Comparison of ENCODE assay signal across 13 mouse cellular contexts in the genomic region with DNA sequence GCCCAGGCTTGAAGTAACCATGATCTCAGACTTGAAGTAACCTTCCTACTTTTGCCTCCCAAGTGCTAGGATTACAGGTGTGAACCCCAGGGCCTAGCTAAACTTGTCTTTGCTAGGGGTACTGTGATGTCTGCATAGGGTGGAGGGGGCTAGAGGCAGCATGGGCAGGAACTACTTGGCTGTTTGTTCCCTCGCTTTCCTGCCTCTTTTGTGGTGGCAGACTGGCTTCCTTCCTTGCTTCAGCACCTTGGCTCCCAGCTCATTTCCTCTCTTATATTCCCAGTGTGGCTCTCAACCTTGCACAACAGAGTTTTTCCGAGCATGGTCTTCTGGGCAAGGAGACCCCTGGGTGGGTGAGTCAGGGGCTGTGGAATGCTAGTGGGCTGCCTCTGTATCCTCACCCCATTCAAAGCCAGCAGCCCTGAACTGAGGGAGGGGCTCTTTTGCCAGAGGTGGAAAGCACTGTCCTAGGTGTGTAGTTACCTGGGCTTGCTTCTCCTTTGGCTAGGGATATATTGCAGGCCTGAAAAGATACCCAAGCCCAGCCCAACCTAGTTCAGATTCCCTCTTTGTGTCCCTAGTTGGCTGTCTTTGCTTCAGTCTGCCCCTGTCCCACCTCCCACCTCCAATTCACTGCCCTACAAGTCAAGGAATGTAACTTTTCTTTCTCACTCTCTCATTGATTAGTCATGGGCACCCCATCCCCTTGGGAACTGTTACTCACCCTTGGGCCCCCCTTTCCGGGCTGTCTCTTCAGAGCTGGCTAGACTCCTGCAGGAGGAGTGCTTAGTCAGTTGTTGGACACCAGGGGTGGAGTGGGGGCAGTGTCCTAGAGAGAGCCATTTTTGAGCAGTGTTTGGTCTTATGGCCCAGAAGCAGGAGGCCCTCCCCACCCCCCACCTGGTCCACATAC. TPM values are rescaled to one million over a fixed set of nuclear protein-coding genes. Genes with fewer than 3 reads are reported as not detected.
A peak's percentile ranks its signal among the peaks of the same experiment; 100 is the strongest.
DNase-seq lines count a peak whose midpoint lies in the region; ATAC-seq and TF ChIP-seq lines count a peak whose summit lies in the region.
"Had no signal": no experiment of that assay in that cellular context is flagged by ENCODE, and none has a peak within 500 bp of the region (broad histone marks: within the 10 kb centered on the region; RNA-seq: fewer than 3 reads in every experiment).

No protein-coding gene starts in this region.

- no peak overlapping the region for H3K4me2 ChIP-seq in lung, embryonic 14.5 days
- no peak overlapping the region for H3K4me2 ChIP-seq in embryonic facial prominence, embryonic 14.5 days (ENCODE audit: low read depth, low read length)
- peak overlapping the region; percentile 61 for H3K4me2 ChIP-seq in myocyte (ENCODE audit: low read depth)

- no peaks in the 10 kb centered on the region for H3K36me3 ChIP-seq in lung, embryonic 14.5 days (ENCODE audit: insufficient read depth)
- H3K36me3 ChIP-seq in embryonic facial prominence, embryonic 14.5 days (ENCODE audit: control insufficient read depth, insufficient read depth, low read length): no peaks in the 10 kb centered on the region
- H3K36me3 ChIP-seq in myocyte (ENCODE audit: control insufficient read depth, insufficient read depth): no peaks in the 10 kb centered on the region

- no peak overlapping the region for H3ac ChIP-seq in myocyte (ENCODE audit: control insufficient read depth, insufficient read length)

- no peak overlapping the region for H3K4me3 ChIP-seq in lung, embryonic 14.5 days (ENCODE audit: low read depth, low read length)
- no peak overlapping the region for H3K4me3 ChIP-seq in embryonic facial prominence, embryonic 14.5 days (ENCODE audit: low read depth, low read length)
- H3K4me3 ChIP-seq in myocyte: no peak overlapping the region

- peak; percentile 29; the same call in 1 of the 2 replicates for ATAC-seq in lung, embryonic 14.5 days (ENCODE audit: insufficient read depth)
- ATAC-seq in embryonic facial prominence, embryonic 14.5 days (ENCODE audit: low read depth): no peak

- H3K9ac ChIP-seq in lung, embryonic 14.5 days: no peak overlapping the region
- no peak overlapping the region for H3K9ac ChIP-seq in embryonic facial prominence, embryonic 14.5 days (ENCODE audit: low read depth, low read length)

- H3K4me1 ChIP-seq in lung, embryonic 14.5 days (ENCODE audit: insufficient read depth): peaks cover 10% of the 10 kb centered on the region; the same call in 1 of the 2 replicates
- H3K4me1 ChIP-seq in embryonic facial prominence, embryonic 14.5 days (ENCODE audit: control insufficient read depth, insufficient read depth, low read length): peaks cover 14% of the 10 kb centered on the region; the same call in 1 of the 2 replicates

- peak overlapping the region; percentile 69; the same call in 1 of the 2 replicates for H3K27ac ChIP-seq in lung, embryonic 14.5 days (ENCODE audit: low read depth)
- H3K27ac ChIP-seq in embryonic facial prominence, embryonic 14.5 days (replicated peaks; ENCODE audit: low read depth, low read length): peak overlapping the region; percentile 44
- H3K27ac ChIP-seq: macrophage had no signal

- no peaks in the 10 kb centered on the region for H3K79me2 ChIP-seq in myocyte (ENCODE audit: control insufficient read depth, insufficient read depth)

- peak; percentile 94 for DNase-seq in heart, adult 11 months
- DNase-seq in heart, adult 18-20 months: no peak
- DNase-seq in lung, embryonic 14.5 days: no peak
- DNase-seq in lung, postnatal 14 days: no peak
- no peak for DNase-seq in embryonic facial prominence, embryonic 14.5 days (ENCODE audit: low spot score)
- DNase-seq in thymus, postnatal 14 days: no peak
- DNase-seq in frontal cortex, adult 2 months (ENCODE audit: extremely low spot score in 1 of 2, low spot score in 1 of 2): no peak
- DNase-seq: cerebellum, adult 8-10 months; thymus, postnatal 25 days had no signal

- TF ChIP-seq POLR2A in myocyte (IDR thresholded peaks at IDR 0.05; ENCODE audit: insufficient read length, low read depth): no peak

- H3K27me3 ChIP-seq in lung, embryonic 14.5 days (ENCODE audit: insufficient read depth, low read length): no peaks in the 10 kb centered on the region
- no peaks in the 10 kb centered on the region for H3K27me3 ChIP-seq in embryonic facial prominence, embryonic 14.5 days (replicated peaks; ENCODE audit: control insufficient read depth, insufficient read depth, low read length)
- H3K27me3 ChIP-seq in myocyte (ENCODE audit: control insufficient read depth, insufficient read depth, insufficient read length): no peaks in the 10 kb centered on the region

- TF ChIP-seq CTCF in lung, embryonic 14.5 days (IDR thresholded peaks at IDR 0.05; ENCODE audit: low read depth): no peak

- no peaks in the 10 kb centered on the region for H3K9me3 ChIP-seq in lung, embryonic 14.5 days (ENCODE audit: low read depth, low read length)
- H3K9me3 ChIP-seq in embryonic facial prominence, embryonic 14.5 days (ENCODE audit: control insufficient read depth, low read length): no peaks in the 10 kb centered on the region

- WGBS in lung, embryonic 14.5 days: 65% methylated on average over 3 of the region's 3 CpGs
- 57% methylated on average over 3 of the region's 3 CpGs for WGBS in embryonic facial prominence, embryonic 14.5 days

TF ChIP-seq in myocyte, 11 proteins besides CTCF, POLR2A, EP300 and RAD21:
- TF ChIP-seq CEBPB (IDR thresholded peaks at IDR 0.05; ENCODE audit: insufficient read depth, poor library complexity, severe bottlenecking) (0 out of 2 replicates have a peak, but pooled peaks have one; percentile 15), USF1 (IDR thresholded peaks at IDR 0.05; ENCODE audit: low read depth) (no peak), REST (IDR thresholded peaks at IDR 0.05; ENCODE audit: insufficient read depth, insufficient read length) (no peak)

RNA-seq across cellular contexts. Expression of a gene that starts 11.4 kb away (rescaled TPM):
- total RNA-seq in heart, adult 18-20 months (2021): 10 to 100 TPM; 30.8 to 37.3 TPM
- polyA plus RNA-seq in lung, embryonic 14.5 days (2014; fragmentation: Nextera tagmentation; extraction: Ambion mirVana): 46.7 and 47.7 TPM in 2 replicates
- polyA plus RNA-seq in embryonic facial prominence, embryonic 14.5 days (2014; fragmentation: Nextera tagmentation; extraction: Ambion mirVana): 63.4 TPM in 2 replicates
- polyA plus RNA-seq in myocyte (2012; fragmentation: generic; extraction: Trizol): 162 TPM
- 2.2 and 2.9 TPM in 2 replicates for polyA plus RNA-seq in frontal cortex, adult 2 months (2012; rRNA removed)

RNA-seq across cellular contexts. Expression of a gene that starts 38.1 kb away (rescaled TPM):
- 10 to 100 TPM in 1 of 2 experiments, 1 to 10 TPM in 1; 8.9 to 10.3 TPM for total RNA-seq in heart, adult 18-20 months (2021)
- 11.8 and 12.0 TPM in 2 replicates for polyA plus RNA-seq in lung, embryonic 14.5 days (2014; fragmentation: Nextera tagmentation; extraction: Ambion mirVana)
- 18.4 and 19.0 TPM in 2 replicates for polyA plus RNA-seq in embryonic facial prominence, embryonic 14.5 days (2014; fragmentation: Nextera tagmentation; extraction: Ambion mirVana)
- 35.6 TPM for polyA plus RNA-seq in myocyte (2012; fragmentation: generic; extraction: Trizol)
- polyA plus RNA-seq in frontal cortex, adult 2 months (2012; rRNA removed): 46.3 and 46.5 TPM in 2 replicates

RNA-seq across cellular contexts. Expression of a gene that starts 52.3 kb away (rescaled TPM):
- not detected for total RNA-seq in heart, adult 18-20 months (2021)
- not detected in 2 replicates for polyA plus RNA-seq in lung, embryonic 14.5 days (2014; fragmentation: Nextera tagmentation; extraction: Ambion mirVana)
- polyA plus RNA-seq in embryonic facial prominence, embryonic 14.5 days (2014; fragmentation: Nextera tagmentation; extraction: Ambion mirVana): not detected in 2 replicates
- 0.71 TPM for polyA plus RNA-seq in myocyte (2012; fragmentation: generic; extraction: Trizol)
- 0.34 TPM in 1 of 2 replicates, not detected in the other for polyA plus RNA-seq in frontal cortex, adult 2 months (2012; rRNA removed)
- total RNA-seq: layer of hippocampus, postnatal 10 days had no signal
- polyA plus RNA-seq: macrophage; neural tube, embryonic 11.5 days had no signal

Comparison
In these comparisons a context has a peak if more than half of its experiments do, and no peak if none do; other contexts are left out.
1. RNA of a gene that starts 11.4 kb away (polyA plus RNA-seq): 162 TPM in myocyte (single experiment), 63.4 TPM in embryonic facial prominence, embryonic 14.5 days and 46.7 to 47.7 TPM in lung, embryonic 14.5 days; 2.2 to 2.9 TPM in frontal cortex, adult 2 months; every median in the first group is over 10 times any median in the second.